Mouse (Mus musculus) liver, adult 2 months (tissue): ENCODE data around the gene Tmem217. TPM values are rescaled to one million over a fixed set of nuclear protein-coding genes. Genes with fewer than 3 reads are reported as not detected.

ENCODE experiments used
- DNase-seq: peaks from one replicate; pipeline ENCODE4 v3.0.0-alpha.2; 2011; ENCODE audit warnings: low read depth, low spot score; ENCODE audit errors: extremely low read depth
- H3K27ac ChIP-seq: fragments of 200-500 bp; replicated peaks from 2 replicates; pipeline ENCODE4 v1.5.1; 2012; ENCODE audit warnings: low read depth, mild to moderate bottlenecking, control low read depth, inconsistent platforms, low read length; ENCODE audit not compliant: insufficient read depth
- H3K27me3 ChIP-seq: fragments of 200-500 bp; 2 replicates; pipeline ENCODE4 v1.6.1; 2012; ENCODE audit warnings: mild to moderate bottlenecking, moderate library complexity, low read length, inconsistent platforms; ENCODE audit not compliant: control insufficient read depth, insufficient read depth
- H3K36me3 ChIP-seq: fragments of 200-500 bp; 2 replicates; pipeline ENCODE4 v1.6.1; 2012; ENCODE audit warnings: low read length, inconsistent platforms; ENCODE audit not compliant: control insufficient read depth, insufficient read depth
- H3K4me1 ChIP-seq: fragments of 200-500 bp; 2 replicates; pipeline ENCODE4 v1.6.1; 2011; ENCODE audit warnings: low read length; ENCODE audit not compliant: control insufficient read depth, insufficient read depth
- H3K4me3 ChIP-seq: fragments of 200-500 bp; 2 replicates; pipeline ENCODE4 v1.5.1; 2011; ENCODE audit warnings: low read depth, mild to moderate bottlenecking, control low read depth, low read length, moderate library complexity; ENCODE audit not compliant: insufficient read depth
- H3K79me2 ChIP-seq: fragments of 200-500 bp; 2 replicates; pipeline ENCODE4 v1.6.1; 2012; ENCODE audit warnings: inconsistent platforms, mild to moderate bottlenecking, low read length, moderate library complexity; ENCODE audit not compliant: control insufficient read depth, insufficient read depth
- H3K9ac ChIP-seq: fragments of 200-500 bp; 2 replicates; pipeline ENCODE4 v1.6.1; 2012; ENCODE audit warnings: low read depth, mild to moderate bottlenecking, control low read depth, inconsistent platforms, low read length
- CTCF ChIP-seq: fragments of 200-500 bp; IDR thresholded peaks from 2 replicates; pipeline ENCODE4 v1.5.1; 2011; ENCODE audit warnings: low read depth, low read length, control low read depth
- POLR2A ChIP-seq: fragments of 200-500 bp; IDR thresholded peaks from 2 replicates; pipeline ENCODE4 v1.6.1; 2011; ENCODE audit warnings: low read length, control low read depth; ENCODE audit not compliant: insufficient read depth; ENCODE audit errors: extremely low read depth
- WGBS: fragments of 180-500 bp; shearing (Covaris S2); methylation state at CpG from one replicate; pipeline ENCODE4 v1.1.7; 2018; 5-methylcytosine and 5-hydroxymethylcytosine counted together
- polyA plus RNA-seq: library from polyadenylated mRNA; depleted of rRNA; stranded (reverse); fragments of >200 nt; gene quantifications from 2 replicates; pipeline ENCODE4 v1.2.3, GENCODE M21; 2012
- total RNA-seq: library from RNA; depleted of rRNA; stranded (reverse); fragments of >200 nt; gene quantifications from 2 replicates; pipeline ENCODE4 v1.2.3, GENCODE M21; 2014

The Tmem217 gene
- total and polyA plus RNA-seq, 2 experiments, result not detected

DNA sequence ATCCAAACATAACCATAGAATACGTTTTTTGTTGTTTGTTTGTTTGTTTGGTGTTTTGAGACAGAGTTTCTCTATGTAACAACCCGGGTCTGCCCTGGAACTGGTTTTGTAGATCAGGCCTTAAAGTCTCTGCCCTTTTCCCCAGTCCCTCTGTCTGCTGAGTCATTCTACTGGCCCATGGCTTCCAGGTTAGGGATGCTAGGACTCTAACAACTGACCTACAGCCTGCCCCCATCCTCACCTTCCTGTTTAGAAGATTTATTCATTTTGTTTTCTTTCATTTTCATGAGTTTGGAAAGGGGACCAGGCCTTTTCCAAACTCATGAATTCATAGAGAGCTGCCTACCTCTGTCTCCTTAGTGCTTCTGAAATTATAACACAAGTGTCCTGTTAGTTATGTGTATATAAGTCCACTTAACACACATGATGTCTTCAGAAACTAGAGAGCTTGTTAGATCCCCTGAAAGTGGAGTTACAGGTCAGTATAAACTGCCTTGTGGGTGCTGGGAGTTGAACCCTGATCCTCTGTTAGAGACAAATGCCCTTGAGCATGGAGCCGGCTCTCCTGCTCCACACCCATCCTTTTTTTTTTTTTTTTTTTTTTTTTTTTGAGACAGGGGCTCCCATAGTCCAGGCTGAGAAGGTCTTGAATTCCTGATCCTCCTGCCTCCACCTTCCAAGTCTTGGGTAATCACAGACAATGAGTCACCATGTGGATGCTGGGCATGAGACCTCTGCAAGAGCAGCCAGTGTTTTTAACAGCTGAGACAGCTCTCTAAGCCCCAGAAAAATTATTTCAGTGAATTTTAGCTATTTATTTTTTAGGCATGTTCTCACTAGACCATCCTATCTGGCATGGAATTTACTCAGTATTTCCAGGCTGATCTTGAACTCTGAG lies 66.6 kb downstream of the Tmem217 start:
- no peaks in the 10 kb centered on the region for H3K27me3 ChIP-seq
- H3K36me3 ChIP-seq, result no peaks in the 10 kb centered on the region
- no peak for TF ChIP-seq POLR2A
- no peak for TF ChIP-seq CTCF
- H3K4me3 ChIP-seq, result no peak overlapping the region
- WGBS, result 27% methylated on average over 3 of the region's 3 CpGs
- peaks cover 13% of the 10 kb centered on the region for H3K4me1 ChIP-seq
- H3K27ac ChIP-seq, result peak overlapping the region; percentile 60
- no peak overlapping the region for H3K9ac ChIP-seq
- DNase-seq, result peak; percentile 69
- no peaks in the 10 kb centered on the region; the same call in 1 of the 2 replicates for H3K79me2 ChIP-seq

DNA sequence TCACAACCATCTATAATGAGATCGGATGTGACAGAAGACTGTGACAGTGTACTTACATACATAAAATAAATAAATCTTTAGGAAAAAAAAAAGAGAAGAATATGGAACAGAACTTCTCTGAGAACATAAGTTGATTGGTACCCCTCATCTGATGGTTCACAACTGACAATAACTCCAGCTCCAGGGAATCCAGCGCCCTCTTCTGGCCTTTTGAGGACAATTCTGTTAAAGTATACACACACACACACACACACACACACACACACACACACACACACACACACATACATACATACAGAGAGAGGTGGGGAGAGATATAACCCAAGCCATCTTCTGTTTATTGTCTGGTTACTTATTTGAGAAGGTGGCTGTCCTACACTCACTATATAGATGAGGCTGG lies 67.8 kb downstream of the Tmem217 start:
- no peaks in the 10 kb centered on the region for H3K36me3 ChIP-seq
- H3K4me3 ChIP-seq, result no peak overlapping the region
- WGBS, result 93% methylated on average over 2 of the region's 2 CpGs
- TF ChIP-seq POLR2A (no peak), CTCF (no peak)
- H3K79me2 ChIP-seq, result no peaks in the 10 kb centered on the region
- H3K27ac ChIP-seq, result peak overlapping the region; percentile 12; the same call in 1 of the 2 replicates
- H3K27me3 ChIP-seq, result no peaks in the 10 kb centered on the region
- H3K4me1 ChIP-seq, result peaks cover 13% of the 10 kb centered on the region
- DNase-seq, result no peak
- H3K9ac ChIP-seq, result no peak overlapping the region

- DNase-seq, result no peak
- Histone ChIP-seq H3K4me3 (no peak overlapping the region), H3K4me1 (peaks cover 13% of the 10 kb centered on the region), H3K27me3 (no peaks in the 10 kb centered on the region), H3K9ac (no peak overlapping the region), H3K27ac (no peak overlapping the region), H3K36me3 (no peaks in the 10 kb centered on the region), H3K79me2 (no peaks in the 10 kb centered on the region)
- TF ChIP-seq POLR2A (no peak), CTCF (no peak)
- WGBS, result 100% methylated on average over 2 of the region's 2 CpGs
These were observed 68.9 kb downstream of the Tmem217 start for GRCm38 (mm10) chr17:29483282-29483681.

DNA sequence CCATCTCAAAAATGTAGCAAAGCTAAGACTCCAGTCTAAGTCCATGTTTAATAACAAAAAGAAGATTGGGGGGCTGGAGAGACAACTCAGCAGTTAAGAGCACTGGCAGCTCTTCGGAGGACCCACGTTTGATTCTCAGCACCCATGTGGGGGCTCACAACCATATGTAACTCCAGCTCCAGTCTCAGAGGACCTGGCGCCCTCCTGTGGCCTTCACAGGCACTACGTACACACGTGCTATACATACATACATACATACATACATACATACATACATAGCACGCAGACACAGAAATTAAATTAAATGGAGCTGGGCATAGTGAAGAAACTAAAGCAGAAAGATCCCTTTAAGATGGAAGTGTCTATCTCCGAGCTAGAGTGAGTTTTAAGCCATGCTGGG lies 69.6 kb downstream of the Tmem217 start:
- peak; percentile 33; the same call in 1 of the 2 replicates for TF ChIP-seq CTCF
- no peak for TF ChIP-seq POLR2A
- Histone ChIP-seq H3K79me2 (no peaks in the 10 kb centered on the region), H3K36me3 (no peaks in the 10 kb centered on the region), H3K4me3 (no peak overlapping the region), H3K27ac (no peak overlapping the region), H3K27me3 (no peaks in the 10 kb centered on the region), H3K9ac (no peak overlapping the region), H3K4me1 (peaks cover 10% of the 10 kb centered on the region)
- no peak for DNase-seq
- WGBS, result 96% methylated on average over 7 of the region's 7 CpGs

- no peak for TF ChIP-seq POLR2A
- TF ChIP-seq CTCF, result no peak
- no peak for DNase-seq
- WGBS, result 86% methylated on average over 2 of the region's 2 CpGs
- Histone ChIP-seq H3K4me1 (peaks cover 2% of the 10 kb centered on the region; the same call in 1 of the 2 replicates), H3K36me3 (no peaks in the 10 kb centered on the region), H3K4me3 (no peak overlapping the region), H3K9ac (no peak overlapping the region), H3K27ac (no peak overlapping the region), H3K79me2 (no peaks in the 10 kb centered on the region), H3K27me3 (no peaks in the 10 kb centered on the region)
These were observed 71.9 kb downstream of the Tmem217 start for GRCm38 (mm10) chr17:29480256-29480655.

DNA sequence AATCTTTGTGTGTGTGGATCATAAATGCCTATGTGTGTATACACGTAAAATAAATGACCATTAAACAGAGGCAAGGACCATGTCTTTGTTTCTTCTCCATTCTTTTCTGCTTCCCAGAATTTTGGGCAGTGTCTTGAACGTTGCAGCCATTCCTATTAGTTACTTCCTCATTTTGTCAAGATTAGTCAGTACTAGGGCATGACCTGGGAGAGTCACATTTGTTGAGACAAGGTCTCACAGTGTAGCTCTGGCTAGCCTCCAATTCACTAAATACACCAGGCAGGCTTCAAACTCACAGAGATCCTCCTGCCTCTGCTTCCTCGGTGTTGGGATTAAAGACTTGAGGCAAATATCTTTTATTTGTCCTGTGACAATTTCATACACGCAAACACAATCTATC lies 73.9 kb downstream of the Tmem217 start:
- WGBS, result 84% methylated on average over 4 of the region's 4 CpGs
- Histone ChIP-seq H3K79me2 (no peaks in the 10 kb centered on the region), H3K4me3 (no peak overlapping the region), H3K36me3 (no peaks in the 10 kb centered on the region), H3K9ac (no peak overlapping the region), H3K4me1 (no peaks in the 10 kb centered on the region), H3K27ac (no peak overlapping the region), H3K27me3 (no peaks in the 10 kb centered on the region)
- no peak for TF ChIP-seq POLR2A
- TF ChIP-seq CTCF, result no peak
- no peak for DNase-seq
